Mouse (Mus musculus) embryo, embryonic 10.5 days (tissue): ENCODE measurements around the gene Tbx6.

ENCODE experiments used
- DNase-seq: peaks from one replicate; pipeline ENCODE4 v3.0.0-alpha.2; 2015; ENCODE audit warnings: low spot score

Gene Tbx6

GRCm38 (mm10) chr7:126794271-126794605, 13.0 kb downstream of the Tbx6 start:
- DNase-seq, result no peak

- no peak for DNase-seq
Measured at GRCm38 (mm10) chr7:126795387-126796317, 14.4 kb downstream of the Tbx6 start.

GRCm38 (mm10) chr7:126796350-126796932, 15.2 kb downstream of the Tbx6 start:
- no peak for DNase-seq

GRCm38 (mm10) chr7:126797411-126798126, 16.3 kb downstream of the Tbx6 start, which contains the start of gene Fam57b:
Fam57b (plus strand) TSS chr7:126797668.
- DNase-seq, result no peak

GRCm38 (mm10) chr7:126798127-126799049, 17.1 kb downstream of the Tbx6 start:
- no peak for DNase-seq

GRCm38 (mm10) chr7:126799050-126799467, 17.8 kb downstream of the Tbx6 start:
- peak; percentile 99 for DNase-seq

- DNase-seq, result no peak
Measured at GRCm38 (mm10) chr7:126799468-126800268, 18.4 kb downstream of the Tbx6 start.

- DNase-seq, result no peak
Measured at GRCm38 (mm10) chr7:126800269-126801056, 19.2 kb downstream of the Tbx6 start.

- no peak for DNase-seq
Measured at GRCm38 (mm10) chr7:126801057-126801422, 19.8 kb downstream of the Tbx6 start.

- DNase-seq, result no peak
Measured at GRCm38 (mm10) chr7:126802134-126802889, 21.0 kb downstream of the Tbx6 start.

GRCm38 (mm10) chr7:126803181-126803580, 21.9 kb downstream of the Tbx6 start:
- DNase-seq, result no peak

- no peak for DNase-seq
Measured at GRCm38 (mm10) chr7:126803751-126804150, 22.5 kb downstream of the Tbx6 start.

- no peak for DNase-seq
Measured at GRCm38 (mm10) chr7:126806956-126807355, 25.7 kb downstream of the Tbx6 start.

- DNase-seq, result no peak
Measured at GRCm38 (mm10) chr7:126807405-126807804, 26.1 kb downstream of the Tbx6 start.

- DNase-seq, result peak; percentile 95
Measured at GRCm38 (mm10) chr7:126808703-126809455, 27.6 kb downstream of the Tbx6 start.

GRCm38 (mm10) chr7:126809723-126810369, 28.6 kb downstream of the Tbx6 start:
- DNase-seq, result no peak

GRCm38 (mm10) chr7:126815726-126816222, 34.5 kb downstream of the Tbx6 start:
- DNase-seq, result no peak

- DNase-seq, result no peak
Measured at GRCm38 (mm10) chr7:126816494-126816893, 35.2 kb downstream of the Tbx6 start.
